Mouse (Mus musculus): ENCODE results near the gene Phf23. TPM values are rescaled to one million over a fixed set of nuclear protein-coding genes. Genes with fewer than 3 reads are reported as not detected.

Gene Phf23
- 10 to 100 TPM; 18.1 to 22.8 TPM for total RNA-seq (2021)
- 11.5 and 17.6 TPM in 2 replicates for polyA plus RNA-seq (2012; rRNA removed)
- long read RNA-seq, transcript Phf23-201 (5 exons, 2,006 nt), result major isoform, 12 of 18 reads
- long read RNA-seq, partial matches to known transcripts, result 2 of 18 reads
- long read RNA-seq, other reads (novel, unspliced or antisense), result 0 of 18 reads

DNA sequence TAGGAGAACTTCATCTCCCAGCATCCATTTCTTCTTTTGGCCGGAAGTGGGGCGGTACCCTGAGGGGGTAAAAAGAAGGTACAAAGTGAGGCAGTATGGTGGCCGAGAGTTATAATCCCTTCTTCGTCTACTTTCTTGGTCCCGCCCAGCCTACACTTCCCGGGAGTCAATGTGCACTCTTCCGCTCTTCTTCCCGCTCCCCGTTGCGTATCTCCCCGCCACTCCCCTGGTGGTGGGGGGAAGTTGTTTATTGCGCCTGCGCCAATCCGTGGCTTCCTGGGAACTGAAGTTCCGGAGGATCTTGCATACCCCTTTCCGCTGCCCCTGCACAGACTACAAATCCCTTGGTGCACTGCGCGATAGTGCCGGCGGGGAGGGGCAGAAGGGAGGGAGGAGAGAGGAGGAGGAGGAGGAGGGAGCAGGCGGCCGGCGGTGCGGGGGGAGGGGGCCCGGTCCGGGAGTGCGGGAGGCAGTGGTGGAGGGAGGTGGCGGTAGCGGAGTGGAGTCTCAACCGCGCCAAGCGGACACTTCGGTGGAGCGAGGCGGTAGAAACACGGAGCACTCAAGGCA is at the start of gene Phf23:
Phf23 (plus strand) TSS at position 387 of the 570 bp plus-strand sequence.
- peak within 1 kb of the TSS; percentile 97 for H3K27ac ChIP-seq
- H3K27me3 ChIP-seq (ENCODE audit: control insufficient read depth, insufficient read depth, low read length), result no peaks in the 10 kb centered on the region
- TF ChIP-seq EP300 (IDR thresholded peaks at IDR 0.05; ENCODE audit: insufficient read depth, low read depth, low read length) (peak; percentile 95), CTCF (IDR thresholded peaks at IDR 0.05) (peak; percentile 74), POLR2A (IDR thresholded peaks at IDR 0.05; ENCODE audit: insufficient read depth, low read depth, low read length) (peak; percentile 65)
- peaks cover 3% of the 10 kb centered on the region for H3K4me1 ChIP-seq (ENCODE audit: control insufficient read depth, insufficient read depth, low read length)
- WGBS, result 2% methylated on average over 33 of the region's 36 CpGs
- H3K9ac ChIP-seq (ENCODE audit: low read depth, low read length), result peak within 1 kb of the TSS; percentile 91
- H3K79me2 ChIP-seq (replicated peaks; ENCODE audit: control insufficient read depth, insufficient read depth, low read length), result peaks cover 1% of the 10 kb centered on the region
- peak; percentile 96 to 99 for DNase-seq
- H3K4me3 ChIP-seq, result peak within 1 kb of the TSS; percentile 98
- intact Hi-C loops (cut with DNase I), result loop anchor here (2.0 to 10.0 kb wide), 2 partner anchors 15 to 581 kb away; partner anchors contain the start of genes Ctdnep1 and Kdm6b
- H3K36me3 ChIP-seq (ENCODE audit: control insufficient read depth, insufficient read depth, low read length), result peaks cover 16% of the 10 kb centered on the region

DNA sequence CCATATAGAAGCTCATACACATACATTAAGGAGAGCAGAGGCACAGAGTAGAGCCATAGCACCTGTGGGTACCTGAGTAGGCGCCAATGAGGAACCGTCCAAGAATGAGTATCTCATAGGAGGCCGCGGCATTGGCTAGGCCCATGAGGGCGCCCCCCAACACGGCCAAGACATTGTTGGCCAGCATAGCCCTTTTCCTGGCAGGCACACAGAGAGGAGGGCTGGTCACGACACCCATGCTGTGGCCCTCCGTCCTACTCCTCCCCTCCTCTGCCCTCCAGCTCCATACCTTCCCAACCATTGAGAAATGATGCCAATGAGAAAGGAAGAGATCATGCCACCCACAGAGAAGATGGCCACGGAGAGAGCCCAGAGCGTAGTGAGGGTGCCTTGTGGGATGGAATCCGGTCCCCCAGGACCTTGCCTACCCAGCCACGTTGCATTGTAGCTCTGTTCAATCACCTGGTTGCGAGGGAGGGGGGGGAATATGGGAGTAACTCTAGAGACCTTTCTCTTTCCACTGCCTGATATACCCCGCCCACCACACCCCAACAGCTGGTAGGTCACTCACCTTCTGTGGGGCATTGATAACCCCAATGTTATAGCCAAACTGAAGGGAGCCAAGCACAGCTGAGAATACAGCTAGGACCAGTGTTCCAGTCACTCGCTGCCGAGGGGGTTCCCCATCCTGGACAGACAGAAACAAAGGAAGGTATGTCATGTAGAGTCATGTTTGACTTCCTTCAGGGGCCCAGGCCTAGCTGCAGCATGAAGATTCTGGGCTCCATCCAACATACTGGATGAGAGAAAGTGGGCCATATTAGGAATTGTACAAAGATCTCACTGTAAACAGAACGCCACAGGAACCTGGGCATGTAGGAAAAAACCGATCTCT is 49.3 kb upstream of the Phf23 start:
- intact Hi-C loops (cut with DNase I), result loop anchor here (1.0 kb wide), 1 partner anchor 8 kb away; no protein-coding TSS in a partner anchor
- Histone ChIP-seq H3K27ac (peak overlapping the region; percentile 97), H3K79me2 (replicated peaks; ENCODE audit: control insufficient read depth, insufficient read depth, low read length) (no peaks in the 10 kb centered on the region), H3K4me1 (ENCODE audit: control insufficient read depth, insufficient read depth, low read length) (no peaks in the 10 kb centered on the region; the same call in 1 of the 2 replicates), H3K9ac (ENCODE audit: low read depth, low read length) (peak overlapping the region; percentile 58), H3K4me3 (peak overlapping the region; percentile 48), H3K27me3 (ENCODE audit: control insufficient read depth, insufficient read depth, low read length) (no peaks in the 10 kb centered on the region), H3K36me3 (ENCODE audit: control insufficient read depth, insufficient read depth, low read length) (peaks cover 4% of the 10 kb centered on the region; the same call in 1 of the 2 replicates)
- WGBS, result 63% methylated on average over 18 of the region's 18 CpGs
- no peak for TF ChIP-seq POLR2A (IDR thresholded peaks at IDR 0.05; ENCODE audit: insufficient read depth, low read depth, low read length)
- no peak for TF ChIP-seq CTCF (IDR thresholded peaks at IDR 0.05)
- TF ChIP-seq EP300 (IDR thresholded peaks at IDR 0.05; ENCODE audit: insufficient read depth, low read depth, low read length), result no peak
- DNase-seq, result peak; percentile 15 to 44

DNA sequence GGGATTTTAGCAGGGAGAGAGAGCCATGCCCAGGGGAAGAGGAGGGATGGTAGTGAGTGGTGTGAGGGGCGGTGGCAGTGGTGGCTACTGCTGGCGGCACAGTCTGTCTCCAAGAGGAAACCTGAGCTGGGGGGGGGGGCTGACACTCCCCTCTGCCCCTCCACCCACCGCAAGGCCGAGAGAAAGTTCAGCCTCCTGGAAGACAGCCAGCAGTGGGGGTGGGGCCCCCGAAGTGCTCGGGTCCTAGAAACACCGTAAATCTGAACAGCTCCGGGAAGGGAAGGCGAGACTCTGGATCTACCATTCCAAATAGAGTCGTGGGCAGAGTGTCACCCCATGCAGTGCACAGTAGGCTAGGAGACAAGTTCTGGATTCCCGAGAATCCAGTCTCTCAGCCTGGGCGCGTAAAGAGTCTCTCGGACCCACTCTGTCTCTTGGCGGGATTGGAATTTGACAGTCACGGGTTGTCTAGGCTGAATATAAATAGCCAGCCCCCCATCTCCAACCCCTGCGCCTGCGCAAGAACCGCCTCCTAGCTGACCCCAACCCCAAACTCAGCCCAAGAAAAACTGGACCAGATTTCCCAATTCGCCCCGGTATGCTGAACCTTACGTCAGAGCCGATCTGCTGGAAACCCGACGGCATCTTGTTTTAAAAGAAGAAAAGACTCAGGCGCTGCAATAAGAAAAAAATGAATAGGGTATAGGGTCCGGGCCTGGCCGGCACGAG is 48.1 kb upstream of the Phf23 start:
- intact Hi-C loops (cut with DNase I), result no loop called here
- DNase-seq, result peak; percentile 75 to 76
- Histone ChIP-seq H3K9ac (ENCODE audit: low read depth, low read length) (peak overlapping the region; percentile 75), H3K79me2 (replicated peaks; ENCODE audit: control insufficient read depth, insufficient read depth, low read length) (no peaks in the 10 kb centered on the region), H3K27me3 (ENCODE audit: control insufficient read depth, insufficient read depth, low read length) (no peaks in the 10 kb centered on the region), H3K4me3 (peak overlapping the region; percentile 48), H3K4me1 (ENCODE audit: control insufficient read depth, insufficient read depth, low read length) (no peaks in the 10 kb centered on the region; the same call in 1 of the 2 replicates), H3K36me3 (ENCODE audit: control insufficient read depth, insufficient read depth, low read length) (peaks cover 4% of the 10 kb centered on the region; the same call in 1 of the 2 replicates), H3K27ac (peak overlapping the region; percentile 97)
- 8% methylated on average over 29 of the region's 29 CpGs for WGBS
- no peak; the same call in 1 of the 2 replicates for TF ChIP-seq EP300 (IDR thresholded peaks at IDR 0.05; ENCODE audit: insufficient read depth, low read depth, low read length)
- peak; percentile 74; the same call in 1 of the 2 replicates for TF ChIP-seq POLR2A (IDR thresholded peaks at IDR 0.05; ENCODE audit: insufficient read depth, low read depth, low read length)
- TF ChIP-seq CTCF (IDR thresholded peaks at IDR 0.05), result no peak

DNA sequence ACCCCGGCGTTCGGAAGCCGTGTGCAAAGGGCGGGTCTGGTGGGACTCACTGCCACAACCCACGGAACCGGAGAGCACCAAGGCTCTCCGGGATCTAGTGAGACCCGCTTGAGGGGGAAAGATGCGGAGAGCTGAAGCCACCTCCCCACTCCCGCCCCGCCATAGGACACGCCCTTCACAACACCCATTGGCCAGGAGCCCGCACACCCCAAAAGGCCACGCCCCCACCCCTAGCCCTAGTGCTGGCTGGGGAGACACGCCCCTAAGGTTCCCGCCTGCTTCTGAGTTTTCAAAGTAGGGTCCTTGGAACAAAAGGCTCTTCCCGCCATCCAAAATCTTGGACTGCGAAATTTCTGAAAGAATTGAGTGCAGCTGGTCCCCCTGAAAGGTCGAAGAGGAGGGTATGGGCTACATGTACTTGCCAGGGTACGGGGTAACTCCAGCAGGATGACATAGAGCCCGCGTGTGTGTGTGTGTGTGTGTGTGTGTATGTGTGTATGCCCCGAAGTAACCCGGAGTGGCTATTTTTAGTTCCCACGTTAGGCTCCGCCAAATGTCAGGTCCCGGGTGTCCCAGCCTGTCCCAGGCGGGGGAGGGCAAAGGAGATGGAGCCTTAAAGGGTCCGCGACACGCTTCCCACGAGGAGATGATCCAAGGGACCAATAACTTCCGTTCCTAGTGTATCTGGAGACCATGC is 47.4 kb upstream of the Phf23 start, which contains the start of gene Slc2a4:
Slc2a4 (minus strand) TSS at position 123 of the 697 bp plus-strand sequence.
- no peaks in the 10 kb centered on the region; the same call in 1 of the 2 replicates for H3K4me1 ChIP-seq (ENCODE audit: control insufficient read depth, insufficient read depth, low read length)
- peak; percentile 91 for TF ChIP-seq POLR2A (IDR thresholded peaks at IDR 0.05; ENCODE audit: insufficient read depth, low read depth, low read length)
- peak; percentile 68 for TF ChIP-seq EP300 (IDR thresholded peaks at IDR 0.05; ENCODE audit: insufficient read depth, low read depth, low read length)
- no peak for TF ChIP-seq CTCF (IDR thresholded peaks at IDR 0.05)
- DNase-seq, result peak; percentile 92
- peak within 1 kb of the TSS; percentile 48 for H3K4me3 ChIP-seq
- H3K27ac ChIP-seq, result peak within 1 kb of the TSS; percentile 97
- H3K27me3 ChIP-seq (ENCODE audit: control insufficient read depth, insufficient read depth, low read length), result no peaks in the 10 kb centered on the region
- peak within 1 kb of the TSS; percentile 75 for H3K9ac ChIP-seq (ENCODE audit: low read depth, low read length)
- WGBS, result 1% methylated on average over 34 of the region's 34 CpGs
- intact Hi-C loops (cut with DNase I), result no loop called here
- peaks cover 4% of the 10 kb centered on the region; the same call in 1 of the 2 replicates for H3K36me3 ChIP-seq (ENCODE audit: control insufficient read depth, insufficient read depth, low read length)
- H3K79me2 ChIP-seq (replicated peaks; ENCODE audit: control insufficient read depth, insufficient read depth, low read length), result no peaks in the 10 kb centered on the region
